Mouse (Mus musculus) lung, adult 2 months (tissue): ENCODE measurements around the gene As3mt.

Experiments used
- CTCF ChIP-seq: fragments of 200-500 bp; IDR thresholded peaks from 2 replicates; pipeline ENCODE4 v1.5.1; 2011; ENCODE audit warnings: mild to moderate bottlenecking, low read length, control low read depth; ENCODE audit not compliant: insufficient read depth
- POLR2A ChIP-seq: fragments of 200-500 bp; IDR thresholded peaks from 2 replicates; pipeline ENCODE4 v1.6.1; 2011; ENCODE audit warnings: low read depth, mild to moderate bottlenecking, control low read depth, low read length, borderline replicate concordance; ENCODE audit errors: extremely low read depth

- TF ChIP-seq CTCF (no peak), POLR2A (no peak)
Observed at GRCm38 (mm10) chr19:46696943-46697342, 10.3 kb upstream of the As3mt start.
